Mouse (Mus musculus) spleen, adult 2 months (tissue): ENCODE measurements at regions not wholly inside any gene's neighbourhood (a gene's known extent, or its start where the extent isn't known, plus 50 kb on each side); places are given as distances from the start of the nearest gene placed in this dataset.

Experiments
- CTCF ChIP-seq: fragments of 200-500 bp; IDR thresholded peaks from 2 replicates; pipeline ENCODE4 v1.5.1; 2011; ENCODE audit warnings: mild to moderate bottlenecking, inconsistent platforms; ENCODE audit not compliant: insufficient read depth, insufficient read length, insufficient replicate concordance; ENCODE audit errors: extremely low read depth
- POLR2A ChIP-seq: fragments of 200-500 bp; IDR thresholded peaks from 2 replicates; pipeline ENCODE4 v1.6.1; 2011; ENCODE audit warnings: low read depth, low read length, inconsistent platforms

GRCm38 (mm10) chr2:174867397-174867796, 107.0 kb downstream of the Edn3 start:
- TF ChIP-seq POLR2A (no peak), CTCF (no peak)
